Mouse (Mus musculus): ENCODE measurements around the gene Fmo2.

Gene Fmo2

GRCm38 (mm10) chr1:162867396-162867795 lies 31.1 kb downstream of the Fmo2 start:
- DNase-seq (ENCODE audit: low read depth, low spot score) = no peak
- no peaks in the 10 kb centered on the region for H3K36me3 ChIP-seq (ENCODE audit: control insufficient read depth, insufficient read depth, low read length, poor library complexity, severe bottlenecking)
- H3K27me3 ChIP-seq (ENCODE audit: control insufficient read depth, insufficient read depth, low read length, poor library complexity, severe bottlenecking) = no peaks in the 10 kb centered on the region

GRCm38 (mm10) chr1:162866280-162866681 lies 32.2 kb downstream of the Fmo2 start, which contains the start of gene Fmo1:
TSS of gene Fmo1 (minus strand) at chr1:162866610.
- DNase-seq (ENCODE audit: low read depth, low spot score) = no peak
- Histone ChIP-seq H3K36me3 (ENCODE audit: control insufficient read depth, insufficient read depth, low read length, poor library complexity, severe bottlenecking) (no peaks in the 10 kb centered on the region), H3K27me3 (ENCODE audit: control insufficient read depth, insufficient read depth, low read length, poor library complexity, severe bottlenecking) (no peaks in the 10 kb centered on the region)

GRCm38 (mm10) chr1:162865493-162865830 lies 33.1 kb downstream of the Fmo2 start:
- Histone ChIP-seq H3K27me3 (ENCODE audit: control insufficient read depth, insufficient read depth, low read length, poor library complexity, severe bottlenecking) (no peaks in the 10 kb centered on the region), H3K36me3 (ENCODE audit: control insufficient read depth, insufficient read depth, low read length, poor library complexity, severe bottlenecking) (no peaks in the 10 kb centered on the region)
- DNase-seq (ENCODE audit: low read depth, low spot score) = no peak

- no peak for DNase-seq (ENCODE audit: low read depth, low spot score)
- Histone ChIP-seq H3K27me3 (ENCODE audit: control insufficient read depth, insufficient read depth, low read length, poor library complexity, severe bottlenecking) (no peaks in the 10 kb centered on the region), H3K36me3 (ENCODE audit: control insufficient read depth, insufficient read depth, low read length, poor library complexity, severe bottlenecking) (no peaks in the 10 kb centered on the region)
Observed at GRCm38 (mm10) chr1:162864816-162865492, 33.6 kb downstream of the Fmo2 start.

GRCm38 (mm10) chr1:162864279-162864678 lies 34.2 kb downstream of the Fmo2 start:
- H3K36me3 ChIP-seq (ENCODE audit: control insufficient read depth, insufficient read depth, low read length, poor library complexity, severe bottlenecking) = no peaks in the 10 kb centered on the region
- no peaks in the 10 kb centered on the region for H3K27me3 ChIP-seq (ENCODE audit: control insufficient read depth, insufficient read depth, low read length, poor library complexity, severe bottlenecking)
- no peak for DNase-seq (ENCODE audit: low read depth, low spot score)

GRCm38 (mm10) chr1:162863579-162863978 lies 34.9 kb downstream of the Fmo2 start:
- DNase-seq (ENCODE audit: low read depth, low spot score) = no peak
- Histone ChIP-seq H3K27me3 (ENCODE audit: control insufficient read depth, insufficient read depth, low read length, poor library complexity, severe bottlenecking) (no peaks in the 10 kb centered on the region), H3K36me3 (ENCODE audit: control insufficient read depth, insufficient read depth, low read length, poor library complexity, severe bottlenecking) (no peaks in the 10 kb centered on the region)

GRCm38 (mm10) chr1:162862328-162862727 lies 36.2 kb downstream of the Fmo2 start:
- Histone ChIP-seq H3K27me3 (ENCODE audit: control insufficient read depth, insufficient read depth, low read length, poor library complexity, severe bottlenecking) (no peaks in the 10 kb centered on the region), H3K36me3 (ENCODE audit: control insufficient read depth, insufficient read depth, low read length, poor library complexity, severe bottlenecking) (no peaks in the 10 kb centered on the region)

GRCm38 (mm10) chr1:162859996-162860605 lies 38.4 kb downstream of the Fmo2 start:
- Histone ChIP-seq H3K27me3 (ENCODE audit: control insufficient read depth, insufficient read depth, low read length, poor library complexity, severe bottlenecking) (no peaks in the 10 kb centered on the region), H3K36me3 (ENCODE audit: control insufficient read depth, insufficient read depth, low read length, poor library complexity, severe bottlenecking) (no peaks in the 10 kb centered on the region)
- DNase-seq (ENCODE audit: low read depth, low spot score) = no peak

More at GRCm38 (mm10) chr1:162862328-162862727, 36.2 kb downstream of the Fmo2 start:
- DNase-seq (ENCODE audit: low read depth, low spot score) = no peak

GRCm38 (mm10) chr1:162859545-162859976 lies 39.0 kb downstream of the Fmo2 start:
- DNase-seq (ENCODE audit: low read depth, low spot score) = no peak
- no peaks in the 10 kb centered on the region for H3K27me3 ChIP-seq (ENCODE audit: control insufficient read depth, insufficient read depth, low read length, poor library complexity, severe bottlenecking)

GRCm38 (mm10) chr1:162858748-162859130 lies 39.8 kb downstream of the Fmo2 start:
- Histone ChIP-seq H3K27me3 (ENCODE audit: control insufficient read depth, insufficient read depth, low read length, poor library complexity, severe bottlenecking) (no peaks in the 10 kb centered on the region), H3K36me3 (ENCODE audit: control insufficient read depth, insufficient read depth, low read length, poor library complexity, severe bottlenecking) (no peaks in the 10 kb centered on the region)
- no peak for DNase-seq (ENCODE audit: low read depth, low spot score)

More at GRCm38 (mm10) chr1:162859545-162859976, 39.0 kb downstream of the Fmo2 start:
- H3K36me3 ChIP-seq (ENCODE audit: control insufficient read depth, insufficient read depth, low read length, poor library complexity, severe bottlenecking) = no peaks in the 10 kb centered on the region

GRCm38 (mm10) chr1:162857766-162858747 lies 40.5 kb downstream of the Fmo2 start:
- no peaks in the 10 kb centered on the region for H3K36me3 ChIP-seq (ENCODE audit: control insufficient read depth, insufficient read depth, low read length, poor library complexity, severe bottlenecking)
- H3K27me3 ChIP-seq (ENCODE audit: control insufficient read depth, insufficient read depth, low read length, poor library complexity, severe bottlenecking) = no peaks in the 10 kb centered on the region
- DNase-seq (ENCODE audit: low read depth, low spot score) = no peak

- Histone ChIP-seq H3K27me3 (ENCODE audit: control insufficient read depth, insufficient read depth, low read length, poor library complexity, severe bottlenecking) (no peaks in the 10 kb centered on the region; the same call in 1 of the 2 replicates), H3K36me3 (ENCODE audit: control insufficient read depth, insufficient read depth, low read length, poor library complexity, severe bottlenecking) (no peaks in the 10 kb centered on the region)
- no peak for DNase-seq (ENCODE audit: low read depth, low spot score)
Observed at GRCm38 (mm10) chr1:162853812-162854482, 44.6 kb downstream of the Fmo2 start.

- Histone ChIP-seq H3K36me3 (ENCODE audit: control insufficient read depth, insufficient read depth, low read length, poor library complexity, severe bottlenecking) (no peaks in the 10 kb centered on the region), H3K27me3 (ENCODE audit: control insufficient read depth, insufficient read depth, low read length, poor library complexity, severe bottlenecking) (no peaks in the 10 kb centered on the region; the same call in 1 of the 2 replicates)
- no peak for DNase-seq (ENCODE audit: low read depth, low spot score)
Observed at GRCm38 (mm10) chr1:162847554-162847953, 51.0 kb downstream of the Fmo2 start.

GRCm38 (mm10) chr1:162840211-162840610 lies 58.3 kb downstream of the Fmo2 start:
- DNase-seq (ENCODE audit: low read depth, low spot score) = no peak
- H3K36me3 ChIP-seq (ENCODE audit: control insufficient read depth, insufficient read depth, low read length, poor library complexity, severe bottlenecking) = no peaks in the 10 kb centered on the region

More at GRCm38 (mm10) chr1:162840211-162840610, 58.3 kb downstream of the Fmo2 start:
- no peaks in the 10 kb centered on the region for H3K27me3 ChIP-seq (ENCODE audit: control insufficient read depth, insufficient read depth, low read length, poor library complexity, severe bottlenecking)
